Mouse (Mus musculus): ENCODE results near the gene Stx4a. TPM values are rescaled to one million over a fixed set of nuclear protein-coding genes. Genes with fewer than 3 reads are reported as not detected.
A peak's percentile ranks its signal among the peaks of the same experiment; 100 is the strongest.
"Not testable (repeated sequence)": the region's sequence is repeated elsewhere in the genome, so short reads cannot be mapped to it uniquely, and the experiment has no call there.

Stx4a gene
- 50.3 and 53.7 TPM in 2 replicates for polyA plus RNA-seq (2015; fragmentation: Nextera tagmentation; extraction: Ambion mirVana)

GRCm38 (mm10) chr7:127824176-127824871, at the start of gene Stx4a, which contains the start of gene Stx1b:
TSS of gene Stx4a (plus strand) at chr7:127824294.
TSS of gene Stx1b (minus strand) at chr7:127824549.
- no peak for ATAC-seq (replicated peaks; ENCODE audit: extremely low read depth, insufficient read depth, low FRiP score)
- Histone ChIP-seq H3K4me3 (ENCODE audit: low read length) (peak within 1 kb of the TSS; percentile 47), H3K9me3 (replicated peaks; ENCODE audit: control insufficient read depth, low read length) (no peaks in the 10 kb centered on the region), H3K36me3 (ENCODE audit: control insufficient read depth, insufficient read depth) (no peaks in the 10 kb centered on the region), H3K27ac (ENCODE audit: low read length) (no peak within 1 kb of the TSS), H3K4me2 (ENCODE audit: low read depth, low read length) (peak within 1 kb of the TSS; percentile 59), H3K27me3 (ENCODE audit: control insufficient read depth, insufficient read depth, low read length) (no peaks in the 10 kb centered on the region; the same call in 1 of the 2 replicates), H3K9ac (ENCODE audit: low read length) (peak within 1 kb of the TSS; percentile 62), H3K4me1 (ENCODE audit: control insufficient read depth, insufficient read depth, low read length) (0 out of 2 replicates have a peak, but pooled peaks cover 3% of the 10 kb centered on the region)
- 11% methylated on average over 27 of the region's 38 CpGs for WGBS

GRCm38 (mm10) chr7:127775837-127776236, 48.3 kb upstream of the Stx4a start:
- Histone ChIP-seq H3K9ac (ENCODE audit: low read length) (peak overlapping the region; percentile 93), H3K36me3 (ENCODE audit: control insufficient read depth, insufficient read depth) (peaks cover 12% of the 10 kb centered on the region), H3K4me1 (ENCODE audit: control insufficient read depth, insufficient read depth, low read length) (peaks cover 11% of the 10 kb centered on the region), H3K4me3 (ENCODE audit: low read length) (peak overlapping the region; percentile 78), H3K27ac (ENCODE audit: low read length) (peak overlapping the region; percentile 99), H3K4me2 (ENCODE audit: low read depth, low read length) (peak overlapping the region; percentile 76)
- not testable (repeated sequence) for ATAC-seq (replicated peaks; ENCODE audit: extremely low read depth, insufficient read depth, low FRiP score); H3K27me3 ChIP-seq (ENCODE audit: control insufficient read depth, insufficient read depth, low read length); H3K9me3 ChIP-seq (replicated peaks; ENCODE audit: control insufficient read depth, low read length)
- 70% methylated on average over 7 of the region's 7 CpGs for WGBS

GRCm38 (mm10) chr7:127776426-127776825, 47.7 kb upstream of the Stx4a start, which contains the start of gene Setd1a:
TSS of gene Setd1a (plus strand) at chr7:127776670.
- Histone ChIP-seq H3K27me3 (ENCODE audit: control insufficient read depth, insufficient read depth, low read length) (no peaks in the 10 kb centered on the region), H3K4me3 (ENCODE audit: low read length) (peak within 1 kb of the TSS; percentile 78), H3K36me3 (ENCODE audit: control insufficient read depth, insufficient read depth) (peaks cover 18% of the 10 kb centered on the region), H3K4me1 (ENCODE audit: control insufficient read depth, insufficient read depth, low read length) (peaks cover 11% of the 10 kb centered on the region), H3K9me3 (replicated peaks; ENCODE audit: control insufficient read depth, low read length) (no peaks in the 10 kb centered on the region), H3K27ac (ENCODE audit: low read length) (peak within 1 kb of the TSS; percentile 99), H3K4me2 (ENCODE audit: low read depth, low read length) (peak within 1 kb of the TSS; percentile 77), H3K9ac (ENCODE audit: low read length) (peak within 1 kb of the TSS; percentile 93)
- ATAC-seq (replicated peaks; ENCODE audit: extremely low read depth, insufficient read depth, low FRiP score), result peak; percentile 63
- WGBS, result 0% methylated on average over 23 of the region's 23 CpGs

GRCm38 (mm10) chr7:127776878-127777473, 47.1 kb upstream of the Stx4a start:
- H3K27me3 ChIP-seq (ENCODE audit: control insufficient read depth, insufficient read depth, low read length), result no peaks in the 10 kb centered on the region
- H3K9me3 ChIP-seq (replicated peaks; ENCODE audit: control insufficient read depth, low read length), result no peaks in the 10 kb centered on the region

GRCm38 (mm10) chr7:127777474-127778266, 46.4 kb upstream of the Stx4a start:
- Histone ChIP-seq H3K27me3 (ENCODE audit: control insufficient read depth, insufficient read depth, low read length) (no peaks in the 10 kb centered on the region), H3K27ac (ENCODE audit: low read length) (peak overlapping the region; percentile 99), H3K9ac (ENCODE audit: low read length) (peak overlapping the region; percentile 93), H3K4me3 (ENCODE audit: low read length) (peak overlapping the region; percentile 78), H3K4me2 (ENCODE audit: low read depth, low read length) (peak overlapping the region; percentile 77), H3K4me1 (ENCODE audit: control insufficient read depth, insufficient read depth, low read length) (peaks cover 11% of the 10 kb centered on the region), H3K36me3 (ENCODE audit: control insufficient read depth, insufficient read depth) (peaks cover 27% of the 10 kb centered on the region), H3K9me3 (replicated peaks; ENCODE audit: control insufficient read depth, low read length) (no peaks in the 10 kb centered on the region)
- peak; percentile 47 for ATAC-seq (replicated peaks; ENCODE audit: extremely low read depth, insufficient read depth, low FRiP score)
- 2% methylated on average over 63 of the region's 66 CpGs for WGBS

More at GRCm38 (mm10) chr7:127776878-127777473, 47.1 kb upstream of the Stx4a start:
- Histone ChIP-seq H3K36me3 (ENCODE audit: control insufficient read depth, insufficient read depth) (peaks cover 22% of the 10 kb centered on the region), H3K27ac (ENCODE audit: low read length) (peak overlapping the region; percentile 99), H3K4me3 (ENCODE audit: low read length) (peak overlapping the region; percentile 78), H3K4me2 (ENCODE audit: low read depth, low read length) (peak overlapping the region; percentile 76), H3K9ac (ENCODE audit: low read length) (peak overlapping the region; percentile 93), H3K4me1 (ENCODE audit: control insufficient read depth, insufficient read depth, low read length) (peaks cover 11% of the 10 kb centered on the region)
- WGBS, result under 1% methylated on average over 70 of the region's 70 CpGs
- ATAC-seq (replicated peaks; ENCODE audit: extremely low read depth, insufficient read depth, low FRiP score), result peak; percentile 91

GRCm38 (mm10) chr7:127778350-127778749, 45.7 kb upstream of the Stx4a start:
- 77% methylated on average over 4 of the region's 4 CpGs for WGBS
- H3K27me3 ChIP-seq (ENCODE audit: control insufficient read depth, insufficient read depth, low read length), result no peaks in the 10 kb centered on the region
- no peak overlapping the region for H3K27ac ChIP-seq (ENCODE audit: low read length)
- ATAC-seq (replicated peaks; ENCODE audit: extremely low read depth, insufficient read depth, low FRiP score), result no peak
- no peaks in the 10 kb centered on the region for H3K9me3 ChIP-seq (replicated peaks; ENCODE audit: control insufficient read depth, low read length)
- peaks cover 11% of the 10 kb centered on the region for H3K4me1 ChIP-seq (ENCODE audit: control insufficient read depth, insufficient read depth, low read length)
- peak overlapping the region; percentile 77 for H3K4me2 ChIP-seq (ENCODE audit: low read depth, low read length)
- peak overlapping the region; percentile 93 for H3K9ac ChIP-seq (ENCODE audit: low read length)
- H3K4me3 ChIP-seq (ENCODE audit: low read length), result peak overlapping the region; percentile 78
- H3K36me3 ChIP-seq (ENCODE audit: control insufficient read depth, insufficient read depth), result peaks cover 27% of the 10 kb centered on the region

- Histone ChIP-seq H3K4me1 (ENCODE audit: control insufficient read depth, insufficient read depth, low read length) (no peaks in the 10 kb centered on the region), H3K27me3 (ENCODE audit: control insufficient read depth, insufficient read depth, low read length) (no peaks in the 10 kb centered on the region), H3K4me3 (ENCODE audit: low read length) (no peak within 1 kb of the TSS), H3K27ac (ENCODE audit: low read length) (no peak within 1 kb of the TSS), H3K4me2 (ENCODE audit: low read depth, low read length) (no peak within 1 kb of the TSS), H3K9me3 (replicated peaks; ENCODE audit: control insufficient read depth, low read length) (no peaks in the 10 kb centered on the region), H3K36me3 (ENCODE audit: control insufficient read depth, insufficient read depth) (peaks cover 77% of the 10 kb centered on the region), H3K9ac (ENCODE audit: low read length) (no peak within 1 kb of the TSS)
- ATAC-seq (replicated peaks; ENCODE audit: extremely low read depth, insufficient read depth, low FRiP score), result no peak
- 91% methylated on average over 7 of the region's 7 CpGs for WGBS
These were observed 38.8 kb upstream of the Stx4a start, which contains the start of gene Gm49388 for GRCm38 (mm10) chr7:127785308-127785707. TSS of gene Gm49388 (plus strand) at chr7:127785608.

GRCm38 (mm10) chr7:127797076-127797845, 26.8 kb upstream of the Stx4a start:
- H3K27me3 ChIP-seq (ENCODE audit: control insufficient read depth, insufficient read depth, low read length), result no peaks in the 10 kb centered on the region
- H3K36me3 ChIP-seq (ENCODE audit: control insufficient read depth, insufficient read depth), result peaks cover 56% of the 10 kb centered on the region
- no peak overlapping the region for H3K4me3 ChIP-seq (ENCODE audit: low read length)
- H3K27ac ChIP-seq (ENCODE audit: low read length), result no peak overlapping the region
- 89% methylated on average over 23 of the region's 23 CpGs for WGBS
- H3K9ac ChIP-seq (ENCODE audit: low read length), result no peak overlapping the region
- no peak overlapping the region for H3K4me2 ChIP-seq (ENCODE audit: low read depth, low read length)
- H3K9me3 ChIP-seq (replicated peaks; ENCODE audit: control insufficient read depth, low read length), result no peaks in the 10 kb centered on the region
- no peaks in the 10 kb centered on the region; the same call in 1 of the 2 replicates for H3K4me1 ChIP-seq (ENCODE audit: control insufficient read depth, insufficient read depth, low read length)
- ATAC-seq (replicated peaks; ENCODE audit: extremely low read depth, insufficient read depth, low FRiP score), result no peak

Data from heart, embryonic 16.5 days (tissue).